Mouse (Mus musculus): ENCODE data around the gene Itm2b. TPM values are rescaled to one million over a fixed set of nuclear protein-coding genes. Genes with fewer than 3 reads are reported as not detected.

Gene Itm2b
- total RNA-seq, 2 experiments from 2014 or later: 255 to 336 TPM

DNA sequence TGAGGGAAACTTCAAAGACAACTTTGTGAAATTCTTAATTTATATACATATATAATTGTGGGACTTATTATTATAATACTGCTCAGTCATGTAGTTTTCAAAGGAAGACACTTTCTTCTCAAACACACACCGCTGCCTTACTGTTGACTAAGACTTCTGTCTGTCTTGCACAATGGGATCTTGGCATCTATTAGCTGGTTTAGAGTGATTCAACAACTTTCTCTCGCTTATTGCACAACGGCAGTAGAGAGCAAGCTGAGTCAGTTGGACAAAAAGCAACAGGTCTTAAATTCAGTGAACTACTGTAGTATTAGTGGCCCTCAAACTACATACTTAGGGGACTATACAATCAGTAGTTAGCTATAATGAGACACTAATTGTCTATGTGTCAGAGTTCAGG lies 25.0 kb upstream of the Itm2b start:
- Histone ChIP-seq H3K27ac (peak overlapping the region; percentile 20; the same call in 1 of the 2 replicates), H3K4me3 (no peak overlapping the region)
- intact Hi-C loops (cut with DNase I): no loop called here
- DNase-seq: no peak
- no peak for TF ChIP-seq CTCF (IDR thresholded peaks at IDR 0.05)

DNA sequence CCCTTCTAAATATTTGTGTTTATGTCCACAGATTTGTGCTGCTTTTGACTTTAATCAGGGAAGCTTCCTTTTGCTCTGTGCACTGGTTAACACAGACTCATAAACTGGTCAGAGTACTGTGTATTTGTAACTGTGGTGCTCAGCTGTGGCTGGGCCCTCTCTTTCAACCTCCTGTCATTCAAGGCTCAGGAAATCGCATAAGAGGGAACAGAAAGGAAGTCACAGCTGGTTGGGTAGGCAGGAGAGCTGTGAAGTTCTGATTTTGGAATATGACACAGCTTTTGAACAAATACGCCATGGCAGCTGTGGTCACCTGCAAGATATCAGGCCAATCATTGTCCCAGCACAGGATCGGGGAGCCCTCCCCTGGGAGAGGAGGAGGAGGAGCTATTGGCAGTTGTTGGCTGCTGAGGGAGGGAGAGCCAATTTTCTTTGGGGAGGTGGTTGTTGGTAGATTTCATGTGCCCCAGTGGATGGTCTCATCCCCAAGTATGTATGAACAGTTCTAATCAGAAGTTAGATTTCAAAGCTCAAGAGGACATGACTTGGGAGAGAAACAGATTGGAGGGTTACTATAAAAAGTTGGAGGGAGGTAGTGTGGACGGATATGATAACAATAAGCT lies 23.2 kb upstream of the Itm2b start:
- Histone ChIP-seq H3K4me3 (no peak overlapping the region), H3K27ac (no peak overlapping the region)
- no peak for DNase-seq
- TF ChIP-seq CTCF (IDR thresholded peaks at IDR 0.05): no peak
- intact Hi-C loops (cut with DNase I): no loop called here

DNA sequence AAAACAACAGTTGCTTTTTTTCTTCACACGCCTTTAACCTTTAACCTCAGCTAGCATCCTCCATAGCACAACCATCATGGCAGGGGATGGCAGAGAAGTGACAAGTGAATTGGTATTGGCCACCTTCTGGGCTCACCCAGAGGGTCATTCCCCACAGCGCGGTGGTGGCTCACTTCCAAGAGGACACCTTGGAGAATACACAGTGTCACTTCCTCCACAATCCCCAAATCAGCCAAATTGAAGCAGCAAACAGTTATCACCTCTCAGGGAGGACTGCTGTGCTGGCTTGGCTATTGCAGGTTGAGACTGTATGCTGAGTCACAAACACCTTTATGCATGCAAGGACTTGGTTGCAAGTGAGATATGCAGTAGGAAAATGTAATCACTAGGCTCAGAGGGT lies 18.9 kb upstream of the Itm2b start:
- Histone ChIP-seq H3K27ac (no peak overlapping the region), H3K4me3 (no peak overlapping the region)
- TF ChIP-seq CTCF (IDR thresholded peaks at IDR 0.05): no peak
- intact Hi-C loops (cut with DNase I): no loop called here
- no peak for DNase-seq

DNA sequence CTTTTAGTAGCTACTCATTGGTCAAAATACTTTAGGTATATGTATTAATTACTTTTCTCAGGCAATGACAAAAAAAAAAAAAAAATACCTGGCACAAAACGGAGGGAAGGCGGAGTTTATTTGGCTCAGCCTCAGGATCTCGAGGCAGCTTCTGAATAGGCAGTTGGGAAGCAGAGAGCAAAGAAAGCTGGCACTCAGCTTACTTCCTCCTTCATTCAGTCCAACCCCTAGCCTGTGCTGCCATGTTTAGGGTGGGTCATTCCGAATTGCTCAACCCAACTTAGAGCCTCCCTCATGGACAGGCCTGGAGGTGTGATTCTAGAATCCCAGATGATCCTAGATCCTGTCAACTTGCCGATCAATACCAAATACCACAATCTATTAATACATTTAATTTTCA lies 18.3 kb upstream of the Itm2b start:
- H3K27ac ChIP-seq: no peak overlapping the region
- no peak overlapping the region for H3K4me3 ChIP-seq
- no peak for DNase-seq
- no peak for TF ChIP-seq CTCF (IDR thresholded peaks at IDR 0.05)
- intact Hi-C loops (cut with DNase I): no loop called here

DNA sequence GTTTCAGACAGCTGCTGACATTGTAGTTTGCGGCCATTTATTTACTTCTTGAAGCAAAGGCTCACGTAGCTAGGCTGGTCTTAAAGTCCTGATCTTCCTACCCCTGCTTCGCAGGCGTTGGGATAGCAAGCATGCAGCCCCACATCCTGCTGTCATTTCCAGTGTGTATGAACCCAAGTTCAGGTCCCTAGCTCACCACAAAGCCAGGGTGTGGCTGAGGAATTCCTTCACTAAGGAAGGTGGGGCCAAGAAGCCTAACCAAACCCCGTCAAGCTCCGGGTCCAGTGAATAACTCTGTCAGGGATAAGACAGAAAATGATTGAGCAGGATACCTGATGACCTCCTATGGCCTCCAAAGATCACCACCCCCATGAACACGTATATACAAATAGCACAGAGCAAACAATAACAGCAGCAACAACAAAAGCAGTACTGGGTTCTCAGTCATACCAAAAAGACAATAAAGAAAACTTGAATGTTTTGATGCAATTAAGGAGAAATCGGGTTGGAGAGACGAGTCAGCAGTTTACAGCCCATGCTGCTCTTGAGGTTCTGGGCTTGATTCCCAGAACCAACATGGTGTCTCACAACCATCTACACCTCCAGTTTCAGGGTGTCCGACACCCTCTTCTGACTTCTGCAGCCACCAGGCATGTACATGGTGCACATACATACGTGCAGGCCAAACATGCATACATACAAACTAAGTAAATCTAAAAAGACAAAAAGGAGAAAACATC lies 17.4 kb upstream of the Itm2b start:
- H3K4me3 ChIP-seq: no peak overlapping the region
- DNase-seq: no peak
- TF ChIP-seq CTCF (IDR thresholded peaks at IDR 0.05): no peak
- intact Hi-C loops (cut with DNase I): no loop called here
- peak overlapping the region; percentile 43 for H3K27ac ChIP-seq

DNA sequence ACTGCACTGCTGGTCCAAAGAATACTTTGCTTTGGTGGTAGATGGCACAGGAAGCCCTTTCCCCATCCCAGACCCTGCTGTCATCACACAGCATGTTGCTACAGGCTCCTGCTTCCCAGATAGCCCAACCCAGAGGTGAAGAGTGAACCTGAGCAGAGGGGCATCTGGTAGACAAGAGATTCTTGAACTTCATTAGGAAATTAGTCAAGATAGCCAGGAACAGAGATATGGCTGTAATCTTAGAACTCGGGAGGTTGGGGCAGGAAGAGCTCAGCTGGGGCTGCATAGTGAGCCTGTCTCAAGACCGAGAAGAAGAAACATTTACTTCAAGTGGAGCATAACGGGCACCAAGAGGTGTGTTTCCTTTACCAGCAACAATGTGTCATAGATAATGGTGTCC lies 16.3 kb upstream of the Itm2b start:
- intact Hi-C loops (cut with DNase I): no loop called here
- H3K4me3 ChIP-seq: no peak overlapping the region
- H3K27ac ChIP-seq: no peak overlapping the region; the same call in 1 of the 2 replicates
- no peak for TF ChIP-seq CTCF (IDR thresholded peaks at IDR 0.05)
- DNase-seq: no peak

DNA sequence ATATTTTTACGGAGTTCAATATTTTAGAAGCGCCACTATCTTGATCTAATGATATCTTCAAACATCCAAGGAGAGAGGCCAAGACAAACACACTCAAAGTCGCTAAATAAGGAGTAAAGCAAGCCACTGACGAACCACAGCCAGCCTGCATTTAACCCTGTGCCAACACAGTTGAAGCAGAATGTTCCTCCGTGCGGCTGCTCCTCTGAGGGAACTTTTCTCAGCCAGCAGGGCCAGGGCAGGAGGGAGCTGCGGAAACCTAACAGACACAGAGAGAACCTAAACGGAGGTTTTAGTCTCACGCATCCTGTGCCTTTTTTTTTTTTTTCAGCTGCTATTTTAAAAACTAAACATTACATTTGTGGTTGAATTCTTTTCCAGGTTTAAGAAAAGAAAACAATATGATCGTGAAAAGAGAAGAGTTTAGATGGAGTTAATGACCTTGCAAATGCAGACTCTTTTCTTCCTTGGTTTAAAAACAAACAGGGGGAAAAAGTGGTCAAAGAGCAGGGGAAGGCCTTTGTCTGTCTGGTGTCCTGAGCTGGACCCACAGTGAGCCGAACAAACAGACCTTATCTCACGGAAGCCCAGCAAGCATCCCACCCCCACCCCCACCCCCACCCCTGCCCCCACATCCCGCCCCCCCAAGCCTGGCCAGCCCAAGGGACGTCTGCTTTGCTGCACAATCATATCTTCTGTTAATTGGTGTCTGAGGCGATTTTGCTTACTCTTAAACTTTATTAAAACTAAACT lies 15.0 kb upstream of the Itm2b start:
- DNase-seq: no peak
- intact Hi-C loops (cut with DNase I): no loop called here
- no peak for TF ChIP-seq CTCF (IDR thresholded peaks at IDR 0.05)
- H3K27ac ChIP-seq: peak overlapping the region; percentile 61
- H3K4me3 ChIP-seq: no peak overlapping the region; the same call in 1 of the 2 replicates

DNA sequence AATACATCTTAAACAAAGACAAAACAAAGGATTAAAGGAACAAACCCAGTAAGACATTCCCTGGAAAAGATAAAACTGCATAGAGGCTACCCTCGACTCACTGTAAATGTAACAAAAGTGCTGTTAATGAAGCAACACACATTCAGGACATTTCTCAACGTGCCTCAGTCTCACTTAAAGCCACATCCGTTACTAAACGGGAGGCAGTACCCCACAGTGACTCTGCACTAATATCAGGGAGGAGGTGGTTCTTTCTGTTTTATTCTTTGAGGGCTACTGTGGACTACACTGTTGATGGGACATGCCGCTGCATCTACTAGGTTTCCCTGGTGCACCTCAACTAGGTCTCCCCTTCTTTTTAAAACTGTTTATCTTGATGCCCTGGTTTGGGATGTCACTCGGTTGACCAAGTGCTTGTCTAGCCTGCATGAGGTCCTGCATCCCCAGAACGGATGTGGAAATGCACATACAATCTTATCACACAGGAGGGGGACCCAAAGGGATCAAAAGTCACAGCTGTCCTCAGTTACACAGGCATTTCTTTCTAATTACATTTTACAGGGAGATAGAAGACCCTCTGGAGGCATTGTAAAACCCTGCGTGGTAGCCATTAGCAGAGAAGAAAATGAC lies 13.4 kb upstream of the Itm2b start:
- intact Hi-C loops (cut with DNase I): no loop called here
- no peak for DNase-seq
- no peak overlapping the region for H3K27ac ChIP-seq
- H3K4me3 ChIP-seq: no peak overlapping the region
- TF ChIP-seq CTCF (IDR thresholded peaks at IDR 0.05): no peak

DNA sequence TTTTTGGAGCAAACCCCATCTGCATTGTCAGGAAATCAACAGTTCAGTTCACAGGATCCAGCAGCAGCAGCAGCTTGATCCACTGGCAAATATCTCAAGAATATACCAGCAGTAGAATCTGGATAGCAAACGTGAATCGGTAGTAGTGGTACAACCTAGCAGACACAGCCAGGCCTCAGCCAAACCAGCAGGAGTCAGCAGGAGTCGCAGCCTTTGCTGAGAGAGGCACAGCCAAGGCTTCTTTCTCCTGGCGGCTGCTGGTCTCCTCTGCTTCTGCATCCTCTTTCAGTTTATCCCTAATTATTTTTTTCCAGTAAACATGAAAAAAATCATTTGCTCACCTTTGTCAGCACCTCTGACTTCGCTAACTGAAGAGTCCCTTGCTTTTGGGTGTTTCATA lies 10.7 kb upstream of the Itm2b start:
- no peak for TF ChIP-seq CTCF (IDR thresholded peaks at IDR 0.05)
- no peak for DNase-seq
- Histone ChIP-seq H3K27ac (no peak overlapping the region), H3K4me3 (no peak overlapping the region)
- intact Hi-C loops (cut with DNase I): no loop called here

DNA sequence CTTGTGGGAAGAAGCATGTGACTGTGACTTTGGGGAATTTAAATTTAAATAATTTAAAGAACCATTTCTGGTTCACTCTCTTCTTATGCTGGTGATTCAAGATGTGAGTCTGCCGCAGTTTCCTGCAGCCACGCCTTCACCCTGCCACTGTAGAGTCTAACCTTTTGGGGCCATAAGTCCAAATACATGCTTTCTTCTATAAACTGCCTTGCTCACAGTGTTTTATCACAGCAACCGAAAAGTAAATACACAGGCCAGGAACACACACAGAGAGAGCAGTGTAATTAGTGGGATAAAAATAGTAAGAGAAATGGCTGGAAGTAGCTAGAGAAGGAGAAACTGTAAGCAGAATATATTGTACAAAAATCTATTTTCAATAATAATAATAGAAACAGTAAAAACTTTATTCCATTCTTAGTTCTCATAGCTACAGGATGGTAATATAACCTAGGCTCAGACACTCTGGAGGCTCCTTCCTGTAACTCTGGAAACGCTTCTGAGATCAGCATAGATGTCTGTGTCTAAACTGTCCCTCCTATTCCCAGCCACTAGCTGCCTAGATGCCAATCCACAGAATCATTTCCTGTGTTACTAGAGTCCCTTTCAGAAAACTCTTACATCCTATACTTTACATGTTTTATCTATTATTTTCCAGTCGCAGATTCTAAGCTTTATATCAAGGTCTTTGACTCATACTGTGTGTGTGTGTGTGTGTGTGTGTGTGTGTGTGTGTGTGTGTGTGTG lies 9.3 kb upstream of the Itm2b start:
- H3K27ac ChIP-seq: no peak overlapping the region
- DNase-seq: no peak
- no peak overlapping the region for H3K4me3 ChIP-seq
- TF ChIP-seq CTCF (IDR thresholded peaks at IDR 0.05): no peak
- intact Hi-C loops (cut with DNase I): no loop called here

DNA sequence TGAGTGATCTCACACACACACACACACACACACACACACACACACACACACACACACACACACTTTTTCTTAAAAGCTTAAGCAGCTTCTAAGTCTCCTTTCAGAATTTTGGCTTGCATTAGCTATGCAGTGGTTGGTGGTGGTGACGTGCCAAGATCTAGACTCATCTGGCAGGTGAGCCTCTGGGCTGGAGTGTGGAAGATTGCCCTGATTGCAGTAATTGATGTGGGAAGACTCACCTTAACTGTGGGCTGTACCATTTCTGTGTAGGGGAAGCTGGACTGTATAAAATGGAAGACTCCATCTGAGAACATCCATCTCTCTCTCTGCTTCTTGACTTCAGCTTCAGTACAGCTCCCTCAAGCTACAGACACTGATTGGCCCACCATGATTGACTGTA lies 6.4 kb upstream of the Itm2b start:
- TF ChIP-seq CTCF (IDR thresholded peaks at IDR 0.05): no peak
- Histone ChIP-seq H3K27ac (no peak overlapping the region), H3K4me3 (no peak overlapping the region)
- DNase-seq: no peak
- intact Hi-C loops (cut with DNase I): no loop called here

DNA sequence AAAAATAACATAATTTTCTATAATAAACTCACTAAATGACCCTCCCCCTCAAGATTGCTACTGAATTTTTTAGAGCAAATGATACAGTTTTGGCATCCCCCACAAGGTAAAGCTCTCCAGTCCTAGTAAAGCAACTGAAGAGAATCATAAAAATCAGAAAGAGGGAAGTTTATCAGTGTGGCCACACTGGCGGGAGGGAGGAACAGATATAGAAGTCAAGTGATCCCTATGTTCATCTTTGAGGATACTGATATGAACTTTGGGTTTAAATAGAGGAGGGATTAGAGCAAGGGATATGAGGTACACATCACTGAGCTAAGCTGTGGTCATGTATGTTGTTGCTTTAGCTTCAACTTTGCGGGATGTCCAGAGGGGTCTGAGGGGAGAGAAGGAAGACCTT lies 5.1 kb upstream of the Itm2b start:
- Histone ChIP-seq H3K4me3 (no peak overlapping the region), H3K27ac (no peak overlapping the region)
- intact Hi-C loops (cut with DNase I): no loop called here
- TF ChIP-seq CTCF (IDR thresholded peaks at IDR 0.05): no peak
- no peak for DNase-seq

Data from gastrocnemius, adult 2 months (tissue).